Mouse (Mus musculus) embryonic stem cell, embryonic (primary cell): Measurements from ENCODE around the gene Epm2a.

ENCODE experiments used
- CTCF ChIA-PET, 4 experiments: fragments of 300-600 bp in 2 of 4; fragments of 350-600 bp in 2 of 4; sonication (Branson Sonifier 250); formaldehyde crosslinking; loops; one replicate each; lab custom pipeline; 2022; ENCODE audit warnings: inconsistent platforms in 2 of 4; lab: Charles Lee
- POLR2A ChIA-PET, 4 experiments: fragments of 300-600 bp in 2 of 4; fragments of 350-600 bp in 2 of 4; sonication (Branson Sonifier 250); formaldehyde crosslinking; loops; one replicate each; lab custom pipeline; 2022; ENCODE audit warnings: antibody characterized with exemption in 4 of 4, inconsistent platforms in 1 of 4; lab: Charles Lee

Epm2a gene

DNA sequence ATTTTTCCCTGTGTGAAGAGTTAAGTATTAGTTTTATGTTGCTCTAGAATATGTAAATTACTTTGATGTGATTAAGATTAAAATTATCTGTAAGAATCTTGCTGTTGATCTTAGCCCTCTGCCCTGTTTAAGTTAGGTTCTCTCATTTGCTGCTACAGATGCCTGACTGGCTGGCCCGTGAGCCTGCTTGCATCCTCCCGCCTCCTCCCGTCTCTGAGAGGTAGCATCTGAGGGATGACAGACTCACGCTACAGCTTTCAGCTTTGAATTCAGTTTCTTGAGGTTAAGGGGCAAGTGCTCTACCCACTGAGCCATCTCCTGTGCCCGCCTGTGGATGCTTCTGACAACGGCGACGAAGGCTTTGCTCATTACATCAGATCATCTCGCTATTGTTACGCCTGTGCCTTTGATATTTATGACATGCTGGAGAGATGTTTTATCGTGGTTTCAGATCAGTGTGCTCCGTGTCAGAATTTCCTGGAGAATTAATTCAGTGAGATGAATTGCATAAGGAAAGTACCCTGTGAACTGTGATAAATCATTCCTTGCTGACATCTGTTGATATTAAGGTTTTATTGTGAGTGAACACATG lies 19.8 kb downstream of the Epm2a start:
- ChIA-PET POLR2A (no interaction called here), CTCF (interaction anchor here in 1 of 4 experiments (0.6 kb wide), 1 partner anchor 19 kb away, joined by 4 read pairs; no protein-coding TSS in a partner anchor)

DNA sequence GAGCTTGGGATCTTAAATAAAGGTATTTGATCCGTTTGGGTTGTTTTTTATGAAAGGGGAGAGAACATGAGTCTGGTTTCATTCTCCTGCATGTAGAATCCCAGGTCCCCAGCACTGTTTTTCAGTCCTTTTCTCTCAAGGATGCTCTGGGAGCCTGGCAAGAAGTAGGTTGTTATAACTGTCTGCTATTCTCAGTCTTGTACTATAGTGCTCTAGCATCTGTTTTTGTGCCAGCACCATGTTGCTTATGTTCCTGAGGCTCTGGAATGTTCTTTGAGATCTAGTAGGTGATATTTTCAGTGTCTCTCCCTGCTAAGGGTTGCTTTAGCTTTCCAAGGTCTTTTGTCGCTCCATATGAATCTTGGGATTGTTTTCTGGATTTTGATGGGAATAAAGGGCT lies 38.1 kb downstream of the Epm2a start:
- POLR2A ChIA-PET, result interaction anchor here in 1 of 4 experiments (0.6 kb wide), 1 partner anchor 1508 kb away, joined by 3 read pairs; no protein-coding TSS in a partner anchor

DNA sequence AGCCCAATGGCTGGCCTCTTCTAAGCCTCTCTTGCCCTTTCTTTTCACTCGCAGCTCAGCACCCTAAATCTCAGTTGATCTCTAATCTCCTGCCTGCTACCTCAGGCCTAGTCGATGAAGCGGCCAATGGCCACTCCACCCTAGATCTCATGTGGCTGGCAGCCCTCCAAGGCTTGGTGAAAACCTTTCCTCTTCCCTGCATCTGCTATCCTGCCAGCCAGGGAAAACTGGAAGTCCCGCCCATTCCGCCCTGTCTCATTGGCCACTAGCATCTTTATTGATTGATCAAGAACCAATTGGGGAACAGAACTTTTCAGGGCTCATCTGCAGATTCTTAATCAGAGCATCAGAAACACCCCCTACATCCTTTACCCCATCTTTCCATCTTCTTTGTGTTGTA lies 67.7 kb downstream of the Epm2a start:
- CTCF ChIA-PET, result no interaction called here
- POLR2A ChIA-PET, result no interaction called here

More for the DNA sequence above, 38.1 kb downstream of the Epm2a start:
- CTCF ChIA-PET, result interaction anchor here in 1 of 4 experiments (0.7 kb wide), 1 partner anchor 32 kb away, joined by 3 read pairs; no protein-coding TSS in a partner anchor

DNA sequence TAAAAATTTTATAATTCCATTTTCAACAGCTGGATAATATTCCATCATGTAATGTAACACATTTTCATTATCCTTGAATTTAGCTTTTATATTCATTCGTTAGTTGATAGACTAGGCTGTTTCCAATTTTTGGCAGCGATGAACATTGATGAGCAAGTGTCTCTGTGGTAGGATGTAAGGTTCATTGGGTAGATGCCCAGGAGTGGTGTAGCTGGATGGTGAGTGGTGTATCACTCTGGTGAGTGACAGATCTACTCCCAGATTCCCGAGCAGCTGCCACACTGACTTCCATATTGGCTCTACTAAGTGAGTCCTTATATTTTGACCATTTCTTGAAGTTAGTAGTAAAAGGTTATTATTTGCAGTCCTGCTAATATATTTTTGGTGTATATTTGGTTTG lies 76.9 kb downstream of the Epm2a start:
- ChIA-PET POLR2A (no interaction called here), CTCF (no interaction called here)

DNA sequence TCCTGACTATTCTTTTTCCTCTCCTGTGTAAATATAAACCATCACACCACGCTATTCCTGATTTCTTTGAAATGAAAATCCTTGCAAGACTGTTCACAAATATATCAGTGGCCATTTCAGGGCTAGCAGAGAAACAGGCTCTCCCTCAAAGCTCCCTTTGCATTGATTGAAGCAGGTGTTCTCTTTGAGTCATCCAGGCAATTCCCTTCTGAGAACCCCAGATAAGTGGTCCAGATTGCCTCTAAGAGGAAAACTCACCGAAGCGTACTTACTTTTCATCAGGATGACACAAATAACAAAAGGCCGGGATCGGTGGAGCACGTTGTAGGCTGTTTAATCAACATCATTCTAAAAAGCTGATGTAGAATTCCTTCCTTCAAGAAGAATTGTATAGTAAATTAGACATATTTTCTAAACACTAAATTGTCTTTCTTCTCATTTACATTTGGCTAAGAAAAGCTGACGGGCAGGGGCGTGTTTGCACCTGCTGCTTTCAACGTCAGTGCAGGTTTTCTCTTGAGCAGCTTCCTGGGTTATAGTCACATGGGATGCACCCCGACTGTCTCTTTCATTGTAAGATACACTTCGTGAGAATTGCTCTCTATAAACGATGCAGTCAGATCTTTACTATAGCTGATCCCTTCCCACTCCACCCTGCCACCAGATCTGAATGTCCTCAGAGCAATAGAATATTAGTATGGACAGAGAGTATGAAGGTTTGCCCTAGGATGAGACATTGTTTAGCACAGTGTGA lies 86.0 kb downstream of the Epm2a start:
- ChIA-PET POLR2A (no interaction called here), CTCF (no interaction called here)

DNA sequence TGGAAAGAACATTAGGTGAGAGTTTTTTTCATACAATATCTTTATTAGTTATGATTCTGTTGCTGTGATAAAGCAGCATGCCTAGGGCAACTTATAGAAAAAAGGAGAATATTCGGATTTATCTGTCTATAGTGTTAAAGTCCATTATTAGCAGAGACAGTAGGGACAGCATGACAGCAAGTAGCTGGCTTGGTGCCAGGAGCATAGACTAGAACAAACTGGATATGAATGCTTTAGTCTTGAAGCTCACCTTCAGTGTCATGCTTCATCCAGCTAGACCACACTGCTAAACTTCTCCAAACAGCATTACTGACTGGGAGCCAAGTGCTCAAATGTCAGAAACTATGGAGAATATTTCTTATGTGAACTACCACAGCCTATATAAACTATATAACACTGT lies 93.8 kb downstream of the Epm2a start:
- POLR2A ChIA-PET, result no interaction called here
- CTCF ChIA-PET, result interaction anchor here in 1 of 4 experiments (0.6 kb wide), 1 partner anchor 110 kb away, joined by 7 read pairs; no protein-coding TSS in a partner anchor

DNA sequence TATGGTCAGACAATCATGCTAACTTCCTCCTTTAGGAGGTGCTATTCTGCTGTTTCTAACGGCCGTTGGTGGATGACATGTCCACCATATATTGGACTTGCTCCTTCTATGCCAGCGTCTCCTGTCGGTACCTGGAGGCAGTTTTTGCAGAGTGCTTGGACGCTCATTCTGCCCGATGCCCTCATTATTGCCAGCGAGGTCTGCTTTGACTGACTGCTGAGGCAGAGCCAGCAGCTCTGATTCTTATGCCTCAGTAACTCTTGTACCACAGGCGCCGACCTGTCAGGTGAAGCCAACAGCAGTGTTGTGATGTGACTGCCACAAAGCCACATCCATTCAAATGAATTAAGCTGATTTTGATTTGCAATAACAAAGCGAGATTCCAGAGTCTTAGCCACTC lies 95.3 kb downstream of the Epm2a start:
- CTCF ChIA-PET, result no interaction called here
- POLR2A ChIA-PET, result no interaction called here

DNA sequence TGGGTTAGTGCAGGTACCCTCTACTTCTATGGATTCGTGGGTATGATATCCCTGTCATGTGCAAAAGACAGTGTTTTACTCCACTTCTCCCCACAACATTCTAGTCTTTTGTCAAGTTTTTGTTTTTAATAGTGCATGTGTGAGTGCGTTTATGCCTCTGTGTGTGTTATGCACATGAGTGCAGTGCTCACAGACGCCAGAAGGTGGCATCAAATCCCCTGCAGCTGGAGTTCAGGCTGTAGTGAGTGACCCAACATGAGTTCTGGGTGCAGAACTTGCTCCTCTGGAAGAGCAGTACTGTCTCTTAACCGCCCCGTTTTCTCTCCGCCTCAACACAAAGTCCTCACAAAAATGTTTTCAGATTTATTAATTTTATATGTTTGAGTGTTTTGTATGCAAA lies 96.1 kb downstream of the Epm2a start:
- CTCF ChIA-PET, result no interaction called here
- POLR2A ChIA-PET, result no interaction called here

DNA sequence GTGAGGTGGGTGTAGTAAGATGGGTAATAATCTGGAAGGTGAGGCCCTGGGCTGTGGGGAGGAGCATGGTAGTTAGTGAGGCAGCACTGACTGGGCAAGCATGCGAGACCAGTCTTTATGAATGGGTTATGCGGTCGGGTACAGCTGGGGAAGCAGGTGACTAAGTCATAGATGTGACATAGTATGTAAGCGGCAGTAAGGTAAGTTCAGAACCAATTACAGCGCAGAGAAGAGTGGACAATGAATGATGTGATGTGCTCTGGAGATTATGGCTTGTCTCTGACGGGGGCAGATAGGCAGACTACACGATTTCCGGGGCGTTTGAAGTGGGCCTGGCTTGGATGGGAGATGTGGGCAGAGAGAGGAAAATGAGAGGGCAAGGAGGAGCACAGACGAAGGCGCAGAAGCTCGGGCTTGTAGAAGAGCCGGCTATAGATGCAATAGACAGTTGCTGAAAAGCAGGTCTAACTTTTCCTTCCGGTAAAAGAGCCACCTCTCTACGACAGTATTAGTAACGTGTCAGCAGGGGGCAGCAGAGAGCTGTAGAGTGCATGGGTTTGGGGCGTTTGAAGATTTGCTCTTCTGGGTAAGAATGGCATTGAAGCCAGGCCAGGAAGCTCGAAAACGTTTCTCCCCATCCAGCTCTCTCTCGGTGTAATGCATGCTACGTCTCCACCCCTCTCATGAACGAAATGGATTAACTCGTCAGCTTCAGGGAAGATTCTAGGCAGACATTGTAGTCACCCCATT lies 106.5 kb downstream of the Epm2a start:
- POLR2A ChIA-PET, result interaction anchor here in 1 of 4 experiments (0.6 kb wide), 1 partner anchor 17 kb away, joined by 3 read pairs; no protein-coding TSS in a partner anchor
- CTCF ChIA-PET, result interaction anchor here (0.6 to 1.6 kb wide), 9 partner anchors 8 to 1872 kb away, joined by 3 to 7 read pairs (median 3); no protein-coding TSS in a partner anchor

DNA sequence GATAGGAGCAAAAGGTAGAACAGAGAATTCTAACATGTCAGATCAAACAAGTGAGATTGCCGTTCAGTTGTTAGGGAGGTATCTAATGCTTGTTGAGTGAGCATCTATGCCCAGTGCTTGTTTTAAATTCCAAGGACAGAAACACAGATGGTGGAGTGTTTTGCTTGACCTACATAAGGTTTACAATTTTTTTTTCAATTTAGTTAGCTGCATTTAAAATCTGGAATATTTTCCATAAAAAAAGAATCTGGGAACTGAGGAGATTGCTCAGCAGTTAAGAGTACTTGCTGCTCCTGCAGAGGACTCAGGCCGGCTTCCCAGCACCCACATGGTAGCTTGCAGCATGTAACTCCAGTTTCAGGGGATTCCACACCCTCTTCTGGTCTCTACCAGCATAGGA lies 109.3 kb downstream of the Epm2a start:
- POLR2A ChIA-PET, result no interaction called here
- CTCF ChIA-PET, result no interaction called here

DNA sequence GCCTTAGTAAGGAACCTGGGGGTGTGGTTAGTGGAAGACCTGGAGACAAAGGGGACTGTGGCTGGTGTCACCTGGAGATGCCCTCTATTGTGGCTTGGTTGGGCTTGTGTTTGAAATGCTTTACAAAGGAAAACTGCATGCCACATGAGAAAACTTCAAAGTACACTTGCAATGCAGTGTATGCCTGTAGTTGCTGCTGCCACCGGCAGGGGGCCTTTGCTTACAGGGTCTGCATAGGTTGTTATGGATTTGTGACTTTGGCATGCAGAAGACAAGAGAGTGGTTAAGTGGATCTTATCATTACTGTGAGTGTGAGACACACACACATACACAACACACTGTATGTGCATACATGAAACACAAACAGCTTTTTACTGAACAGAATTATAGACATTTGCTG lies 114.2 kb downstream of the Epm2a start:
- POLR2A ChIA-PET, result interaction anchor here in 2 of 4 experiments (0.6 to 0.8 kb wide), 2 partner anchors 114 to 171 kb away, joined by 3 to 4 read pairs; no protein-coding TSS in a partner anchor
- CTCF ChIA-PET, result interaction anchor here (0.6 to 1.3 kb wide), 5 partner anchors 8 to 1155 kb away, joined by 3 to 4 read pairs (median 3); no protein-coding TSS in a partner anchor

DNA sequence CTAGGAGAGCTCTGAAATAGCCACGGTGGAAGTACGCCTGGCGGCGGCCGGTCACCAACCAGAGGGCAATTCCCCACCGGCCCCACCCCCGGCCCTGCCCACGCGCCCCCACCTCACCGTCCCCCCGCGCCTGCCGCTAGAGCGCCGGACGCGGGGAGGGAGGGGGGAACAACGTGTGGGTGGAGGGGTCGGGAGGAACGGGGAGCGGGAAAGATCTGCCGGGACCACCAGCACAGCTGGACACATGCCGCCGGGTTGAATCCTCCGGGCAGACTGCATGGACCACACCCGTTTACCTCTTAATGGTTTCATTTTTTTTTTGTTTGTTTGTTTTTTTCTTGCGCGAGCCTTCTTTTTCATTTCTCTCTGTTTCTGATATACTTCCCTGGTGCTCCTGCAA lies 148.8 kb downstream of the Epm2a start:
- ChIA-PET POLR2A (no interaction called here), CTCF (interaction anchor here in 1 of 4 experiments (0.6 kb wide), 1 partner anchor 14 kb away, joined by 3 read pairs; no protein-coding TSS in a partner anchor)
